Mouse (Mus musculus) kidney, embryonic 14.5 days (tissue): ENCODE results near the gene Abcc1. TPM values are rescaled to one million over a fixed set of nuclear protein-coding genes. Genes with fewer than 3 reads are reported as not detected.

ENCODE experiments used
- ATAC-seq: fragments of 200-750 bp; cut with Nextera tagmentation; 2 replicates; pipeline ENCODE4 v1.8.0; 2017; ENCODE audit warnings: moderate number of reproducible peaks, mild to moderate bottlenecking, moderate TSS enrichment, moderate library complexity; ENCODE audit not compliant: low FRiP score, low TSS enrichment
- H3K27ac ChIP-seq: fragments of 300-500 bp; sonication (generic); 2 replicates; pipeline ENCODE4 v1.5.1; 2014; ENCODE audit warnings: low read depth, mild to moderate bottlenecking, low read length, moderate library complexity, mixed read lengths
- H3K27me3 ChIP-seq: fragments of 300-500 bp; sonication (generic); 2 replicates; pipeline ENCODE4 v1.6.1; 2014; ENCODE audit warnings: mild to moderate bottlenecking, low read length; ENCODE audit not compliant: control insufficient read depth, insufficient read depth
- H3K36me3 ChIP-seq: fragments of 300-500 bp; sonication (generic); 2 replicates; pipeline ENCODE4 v1.6.1; 2014; ENCODE audit warnings: low read length, mixed read lengths; ENCODE audit not compliant: control insufficient read depth, insufficient read depth
- H3K4me1 ChIP-seq: fragments of 300-500 bp; sonication (generic); 2 replicates; pipeline ENCODE4 v1.6.1; 2014; ENCODE audit warnings: low read length, mixed read lengths; ENCODE audit not compliant: control insufficient read depth, insufficient read depth
- H3K4me2 ChIP-seq: fragments of 300-500 bp; sonication (generic); replicated peaks from 2 replicates; pipeline ENCODE4 v1.6.1; 2014; ENCODE audit warnings: low read depth, mild to moderate bottlenecking, low read length
- H3K4me3 ChIP-seq: fragments of 300-500 bp; sonication (generic); 2 replicates; pipeline ENCODE4 v1.5.1; 2014; ENCODE audit warnings: mild to moderate bottlenecking, low read length
- H3K9ac ChIP-seq: fragments of 300-500 bp; sonication (generic); 2 replicates; pipeline ENCODE4 v1.6.1; 2014; ENCODE audit warnings: low read depth, mild to moderate bottlenecking, low read length, moderate library complexity
- H3K9me3 ChIP-seq: fragments of 300-500 bp; sonication (generic); 2 replicates; pipeline ENCODE4 v1.6.1; 2016; ENCODE audit warnings: low read length; ENCODE audit not compliant: control insufficient read depth
- WGBS: fragments of 180-500 bp; shearing (Covaris S2); extraction: QIAGEN DNeasy Blood & Tissue Kit; methylation state at CpG from one replicate; pipeline ENCODE4 v1.1.7; 2014; 5-methylcytosine and 5-hydroxymethylcytosine counted together
- polyA plus RNA-seq: library from polyadenylated mRNA; unstranded; fragments of >200 nt; fragmentation: Nextera tagmentation; extraction: Ambion mirVana; gene quantifications from 2 replicates; pipeline ENCODE4 v1.2.1, GENCODE M21; 2014

Abcc1 gene
- polyA plus RNA-seq, 1 experiment from 2014 or later: 13.6 TPM

GRCm38 (mm10) chr16:14479641-14480040, 118.3 kb downstream of the Abcc1 start:
- WGBS: 92% methylated on average over 2 of the region's 2 CpGs
- Histone ChIP-seq H3K27me3 (no peaks in the 10 kb centered on the region), H3K9me3 (no peaks in the 10 kb centered on the region), H3K4me3 (no peak overlapping the region), H3K36me3 (no peaks in the 10 kb centered on the region; the same call in 1 of the 2 replicates), H3K4me1 (no peaks in the 10 kb centered on the region), H3K9ac (no peak overlapping the region), H3K27ac (no peak overlapping the region), H3K4me2 (no peak overlapping the region)
- no peak for ATAC-seq

- Histone ChIP-seq H3K9ac (no peak overlapping the region), H3K9me3 (no peaks in the 10 kb centered on the region), H3K27me3 (no peaks in the 10 kb centered on the region), H3K4me1 (no peaks in the 10 kb centered on the region), H3K4me2 (no peak overlapping the region), H3K36me3 (no peaks in the 10 kb centered on the region), H3K27ac (no peak overlapping the region), H3K4me3 (no peak overlapping the region)
- WGBS: 89% methylated on average over 1 of the region's 1 CpGs
- ATAC-seq: no peak
Observed at GRCm38 (mm10) chr16:14483221-14483620, 121.9 kb downstream of the Abcc1 start.

GRCm38 (mm10) chr16:14493491-14494114, 132.2 kb downstream of the Abcc1 start:
- H3K4me2 ChIP-seq: no peak overlapping the region
- no peaks in the 10 kb centered on the region for H3K27me3 ChIP-seq
- H3K27ac ChIP-seq: no peak overlapping the region
- no peak overlapping the region for H3K4me3 ChIP-seq
- no peaks in the 10 kb centered on the region for H3K36me3 ChIP-seq
- ATAC-seq: no peak
- no peaks in the 10 kb centered on the region for H3K4me1 ChIP-seq
- no peaks in the 10 kb centered on the region for H3K9me3 ChIP-seq
- WGBS: 85% methylated on average over 2 of the region's 2 CpGs
- H3K9ac ChIP-seq: no peak overlapping the region

GRCm38 (mm10) chr16:14501649-14502360, 140.4 kb downstream of the Abcc1 start:
- no peak overlapping the region for H3K27ac ChIP-seq
- no peak for ATAC-seq
- H3K4me3 ChIP-seq: no peak overlapping the region
- H3K4me2 ChIP-seq: no peak overlapping the region
- WGBS: 89% methylated on average over 8 of the region's 8 CpGs
- H3K27me3 ChIP-seq: no peaks in the 10 kb centered on the region
- H3K9me3 ChIP-seq: no peaks in the 10 kb centered on the region
- no peaks in the 10 kb centered on the region for H3K4me1 ChIP-seq
- H3K36me3 ChIP-seq: no peaks in the 10 kb centered on the region
- no peak overlapping the region for H3K9ac ChIP-seq

GRCm38 (mm10) chr16:14506461-14506860, 145.1 kb downstream of the Abcc1 start:
- H3K9ac ChIP-seq: no peak overlapping the region
- no peak overlapping the region for H3K27ac ChIP-seq
- H3K4me3 ChIP-seq: no peak overlapping the region
- H3K36me3 ChIP-seq: no peaks in the 10 kb centered on the region
- no peak overlapping the region for H3K4me2 ChIP-seq
- H3K27me3 ChIP-seq: no peaks in the 10 kb centered on the region
- H3K9me3 ChIP-seq: no peaks in the 10 kb centered on the region
- H3K4me1 ChIP-seq: no peaks in the 10 kb centered on the region
- WGBS: 2% methylated on average over 2 of the region's 2 CpGs
- ATAC-seq: no peak; the same call in 1 of the 2 replicates

Other genes starting within 250 kb of the Abcc1 start
- gene Nde1, start 198.3 kb upstream of the Abcc1 start, polyA plus RNA-seq: 94.9 and 147 TPM in 2 replicates
- gene Marf1, start 198.2 kb upstream of the Abcc1 start, polyA plus RNA-seq: 20.7 and 28.5 TPM in 2 replicates
- gene Myh11, start 70.2 kb upstream of the Abcc1 start, polyA plus RNA-seq: 0.91 and 3.5 TPM in 2 replicates
- 166 and 186 TPM in 2 replicates for gene Fopnl, start 44.2 kb upstream of the Abcc1 start, polyA plus RNA-seq
- gene A630010A05Rik, start 200.8 kb downstream of the Abcc1 start, polyA plus RNA-seq: not detected in 2 replicates